Mouse (Mus musculus) megakaryocyte, embryonic 14.5 days (primary cell): ENCODE measurements at regions not wholly inside any gene's neighbourhood (a gene's known extent, or its start where the extent isn't known, plus 50 kb on each side); places are given as distances from the start of the nearest gene placed in this dataset.

Experiments used
- H3K27me3 ChIP-seq: replicated peaks from 2 replicates; pipeline ENCODE3; 2012; ENCODE audit warnings: inconsistent platforms
- H3K36me3 ChIP-seq: replicated peaks from 2 replicates; pipeline ENCODE3; 2012; ENCODE audit warnings: low read length, inconsistent platforms, mixed read lengths
- H3K4me1 ChIP-seq: 2 replicates; pipeline ENCODE4 v1.6.1; 2012; ENCODE audit warnings: inconsistent platforms
- H3K4me3 ChIP-seq: replicated peaks from 2 replicates; pipeline ENCODE3; 2012; ENCODE audit warnings: moderate library complexity, mild to moderate bottlenecking, inconsistent platforms
- H3K9me3 ChIP-seq: 2 replicates; pipeline ENCODE4 v1.6.1; 2012; ENCODE audit warnings: inconsistent platforms
- FLI1 ChIP-seq: IDR thresholded peaks from 2 replicates; pipeline ENCODE4 v1.6.1; 2012; ENCODE audit warnings: low read length, inconsistent platforms, mixed read lengths
- GATA1 ChIP-seq: IDR thresholded peaks from 3 replicates; pipeline ENCODE4 v1.6.1; 2012; ENCODE audit warnings: mixed read lengths, low read length, inconsistent platforms, borderline replicate concordance

DNA sequence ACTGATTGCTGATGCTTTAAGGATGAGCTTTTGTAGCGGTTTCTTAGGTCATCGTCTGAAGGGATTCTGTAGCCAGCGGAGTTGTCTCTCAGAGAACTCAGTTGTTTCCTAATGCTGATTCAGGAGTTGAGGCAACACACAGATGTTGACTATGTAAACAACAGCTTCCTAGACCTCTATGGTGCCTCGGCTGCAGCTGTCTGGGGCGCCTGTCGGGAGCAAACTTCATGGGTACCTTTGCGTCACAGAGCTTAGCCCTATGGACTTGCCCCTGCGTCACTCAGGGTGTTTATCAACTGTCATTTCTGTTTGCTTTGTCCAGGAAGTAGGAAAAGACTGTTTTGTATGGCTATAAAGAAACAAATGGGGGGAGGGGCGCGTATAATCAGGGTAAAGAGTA is 120.5 kb upstream of the Slc35f3 start:
- no peak for TF ChIP-seq FLI1
- TF ChIP-seq GATA1: no peak
- H3K9me3 ChIP-seq: 0 out of 2 replicates have a peak, but pooled peaks cover 7% of the 10 kb centered on the region
- H3K4me1 ChIP-seq: no peaks in the 10 kb centered on the region
- no peak overlapping the region for H3K4me3 ChIP-seq
- no peaks in the 10 kb centered on the region for H3K36me3 ChIP-seq
- no peaks in the 10 kb centered on the region for H3K27me3 ChIP-seq

DNA sequence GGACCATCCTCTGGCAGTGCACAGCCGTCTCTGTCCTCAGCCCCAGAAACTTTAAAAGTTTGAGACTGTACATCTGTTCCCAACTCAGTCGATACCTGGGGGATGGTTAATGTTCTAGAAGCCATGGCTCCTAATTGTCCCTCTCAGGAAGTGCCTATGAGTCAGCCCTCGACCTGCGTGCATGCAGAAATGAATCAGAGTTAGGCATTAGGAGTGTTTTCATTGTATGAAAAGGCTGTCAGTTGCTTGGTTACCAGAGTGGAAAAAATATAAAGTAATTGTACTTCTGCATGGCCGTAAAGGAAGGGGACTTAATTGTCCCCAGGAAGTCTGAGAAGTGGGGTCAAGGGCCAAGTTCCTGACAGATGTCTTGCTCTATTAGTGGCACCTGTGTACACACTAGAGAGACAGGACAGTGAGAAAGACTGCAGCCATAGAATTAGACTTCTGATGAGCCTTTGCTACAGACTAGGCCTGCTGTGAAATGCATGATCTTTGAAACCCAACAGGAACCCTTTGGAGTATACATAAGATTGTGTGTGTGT is 109.5 kb upstream of the Slc35f3 start:
- Histone ChIP-seq H3K4me3 (no peak overlapping the region), H3K27me3 (no peaks in the 10 kb centered on the region), H3K9me3 (peaks cover 17% of the 10 kb centered on the region; the same call in 1 of the 2 replicates), H3K36me3 (no peaks in the 10 kb centered on the region), H3K4me1 (no peaks in the 10 kb centered on the region)
- TF ChIP-seq GATA1 (no peak), FLI1 (no peak)

DNA sequence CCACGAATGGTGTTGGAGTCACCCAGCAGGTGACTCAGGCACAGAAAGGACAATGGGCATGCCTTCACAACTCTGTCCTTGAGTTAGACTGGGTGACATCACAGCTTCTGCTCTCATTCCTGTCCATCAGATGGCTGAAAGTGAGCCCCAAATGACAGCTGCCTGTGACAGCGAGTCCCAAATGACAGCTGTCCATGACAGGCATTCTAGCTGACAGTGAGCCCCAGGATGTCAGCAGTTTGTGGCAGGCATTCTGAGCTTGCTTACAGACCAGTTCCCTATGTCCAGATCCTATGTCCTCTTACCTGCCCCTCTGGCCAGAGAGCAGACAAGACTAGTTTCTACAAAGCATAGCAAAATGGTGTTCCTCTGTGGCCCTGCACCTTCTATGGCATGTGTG is 102.7 kb upstream of the Slc35f3 start:
- Histone ChIP-seq H3K4me1 (no peaks in the 10 kb centered on the region), H3K9me3 (peaks cover 45% of the 10 kb centered on the region), H3K27me3 (no peaks in the 10 kb centered on the region), H3K36me3 (no peaks in the 10 kb centered on the region), H3K4me3 (no peak overlapping the region)
- TF ChIP-seq FLI1 (no peak), GATA1 (no peak)

DNA sequence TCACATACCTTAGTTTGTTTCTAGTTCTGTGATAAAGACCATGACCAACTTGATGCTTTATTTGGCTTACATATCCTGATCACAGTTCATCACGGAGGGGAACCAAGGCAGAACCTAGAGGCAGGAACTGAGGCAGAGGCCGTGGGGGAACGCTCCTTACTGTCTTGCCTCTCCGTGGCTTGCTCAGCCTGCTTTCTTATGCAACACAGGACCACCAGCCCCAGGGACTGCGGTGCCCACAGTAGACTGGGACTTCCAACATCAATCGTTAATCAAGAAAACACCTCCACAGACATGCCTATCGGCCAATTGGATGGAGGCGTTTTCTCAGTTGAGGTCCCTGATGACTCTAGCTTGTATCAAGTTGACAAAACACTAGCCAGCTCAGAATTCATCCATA is 87.8 kb upstream of the Slc35f3 start:
- Histone ChIP-seq H3K9me3 (no peaks in the 10 kb centered on the region), H3K4me1 (no peaks in the 10 kb centered on the region), H3K4me3 (no peak overlapping the region), H3K36me3 (no peaks in the 10 kb centered on the region), H3K27me3 (no peaks in the 10 kb centered on the region)
- TF ChIP-seq FLI1: no peak
- no peak for TF ChIP-seq GATA1

DNA sequence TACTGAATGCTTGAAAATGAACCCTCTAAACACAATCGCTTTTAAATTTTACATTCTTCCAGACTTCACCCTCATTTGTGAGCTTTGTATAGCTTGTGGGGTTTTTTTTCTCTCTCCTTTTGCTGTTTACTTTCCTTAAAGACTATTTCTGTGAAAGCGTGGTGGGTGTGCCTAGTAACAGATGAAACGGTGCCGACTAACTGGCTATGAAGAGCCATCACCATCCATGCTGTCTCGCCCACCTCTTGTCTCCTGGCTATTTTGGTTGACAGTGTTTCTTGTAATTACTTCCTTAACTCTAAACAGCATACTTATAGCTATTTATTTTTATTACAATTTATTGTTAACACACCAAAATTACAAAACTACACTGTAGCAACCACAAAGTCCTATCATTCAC is 85.6 kb upstream of the Slc35f3 start:
- Histone ChIP-seq H3K4me3 (no peak overlapping the region), H3K36me3 (no peaks in the 10 kb centered on the region), H3K4me1 (no peaks in the 10 kb centered on the region), H3K27me3 (no peaks in the 10 kb centered on the region), H3K9me3 (no peaks in the 10 kb centered on the region)
- TF ChIP-seq FLI1: no peak
- TF ChIP-seq GATA1: no peak

DNA sequence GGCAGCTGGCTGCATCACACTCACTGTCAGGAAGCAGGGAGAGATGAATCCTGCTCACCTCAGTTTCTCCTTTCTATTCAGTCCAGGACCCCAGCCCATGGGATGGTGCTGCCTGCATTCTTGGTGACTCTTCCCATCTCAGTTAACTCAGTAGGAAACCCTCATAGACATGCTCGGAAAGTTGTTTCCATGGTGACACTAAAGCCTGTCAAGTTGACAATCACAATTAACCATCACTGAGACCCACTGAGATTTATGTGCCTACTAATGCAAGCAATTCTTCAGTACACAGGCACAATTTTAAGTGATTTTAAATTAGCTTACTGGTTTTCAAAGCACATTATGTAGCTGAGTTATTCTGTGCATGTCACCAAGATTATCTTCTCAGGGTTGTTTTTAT is 83.8 kb upstream of the Slc35f3 start:
- no peak overlapping the region for H3K4me3 ChIP-seq
- no peaks in the 10 kb centered on the region for H3K36me3 ChIP-seq
- no peaks in the 10 kb centered on the region for H3K27me3 ChIP-seq
- no peaks in the 10 kb centered on the region for H3K9me3 ChIP-seq
- TF ChIP-seq FLI1 (no peak), GATA1 (no peak)
- no peaks in the 10 kb centered on the region for H3K4me1 ChIP-seq

DNA sequence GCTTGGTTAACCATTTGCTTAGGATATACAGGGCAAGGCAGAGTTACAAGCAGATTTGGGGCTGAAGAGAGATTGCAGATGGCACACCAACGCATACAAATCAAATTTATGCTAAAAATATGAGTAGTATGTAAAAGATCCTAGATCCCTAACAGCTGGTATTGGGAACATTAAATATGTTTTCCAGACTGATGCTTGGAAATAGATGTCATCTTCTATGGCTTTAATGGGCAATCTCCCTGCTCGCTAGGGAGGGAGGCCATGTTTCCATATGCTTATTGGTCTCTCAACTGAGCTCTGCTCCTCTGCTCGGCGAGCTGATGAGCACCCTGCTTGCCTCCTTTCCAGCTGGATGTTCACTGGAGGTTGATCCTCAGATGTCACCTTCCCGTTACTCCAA is 82.0 kb upstream of the Slc35f3 start:
- H3K27me3 ChIP-seq: no peaks in the 10 kb centered on the region
- TF ChIP-seq GATA1 (no peak), FLI1 (no peak)
- H3K36me3 ChIP-seq: no peaks in the 10 kb centered on the region
- H3K9me3 ChIP-seq: peaks cover 2% of the 10 kb centered on the region; the same call in 1 of the 2 replicates
- no peaks in the 10 kb centered on the region for H3K4me1 ChIP-seq
- no peak overlapping the region for H3K4me3 ChIP-seq

DNA sequence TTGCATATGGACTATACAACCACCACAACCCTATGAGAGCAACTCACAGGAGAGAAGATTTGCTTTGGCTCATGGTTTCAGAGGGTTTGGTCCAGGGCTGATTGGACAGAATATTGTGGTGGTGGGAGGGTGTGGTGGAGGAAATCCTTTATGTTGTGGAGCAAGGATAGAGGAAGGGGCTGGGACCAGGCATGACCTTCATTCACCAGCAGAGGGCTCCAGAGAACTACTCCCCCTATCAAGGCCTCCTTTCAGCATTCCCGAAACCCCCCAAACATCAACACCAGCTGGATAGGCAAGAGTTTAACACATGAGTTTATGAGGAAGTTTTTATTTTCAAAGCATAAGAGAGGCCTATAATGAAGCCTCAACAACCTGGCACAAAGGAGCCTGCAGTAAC is 76.7 kb upstream of the Slc35f3 start:
- Histone ChIP-seq H3K4me3 (no peak overlapping the region), H3K9me3 (peaks cover 4% of the 10 kb centered on the region; the same call in 1 of the 2 replicates), H3K36me3 (no peaks in the 10 kb centered on the region), H3K4me1 (no peaks in the 10 kb centered on the region), H3K27me3 (peaks cover 1% of the 10 kb centered on the region)
- TF ChIP-seq GATA1 (no peak), FLI1 (no peak)

DNA sequence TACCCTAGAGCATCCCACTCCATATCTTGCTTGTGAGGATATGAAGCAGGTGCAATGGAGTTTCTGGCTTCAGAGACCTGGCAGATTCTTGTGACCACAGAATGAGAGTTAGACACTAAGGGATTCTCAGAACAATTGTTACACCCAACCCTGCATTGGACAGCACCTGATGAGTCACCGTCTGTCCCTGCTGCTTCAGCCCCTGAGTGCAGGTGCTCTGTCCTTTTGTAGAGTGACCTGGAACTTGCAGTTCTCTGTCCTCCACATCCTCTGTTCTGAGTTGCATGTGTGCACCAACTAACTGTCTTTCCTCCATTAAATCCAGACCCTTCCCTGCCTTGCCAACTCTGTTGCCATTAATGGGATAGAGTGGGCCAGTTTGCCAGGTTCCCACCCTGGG is 66.6 kb upstream of the Slc35f3 start:
- no peak overlapping the region for H3K4me3 ChIP-seq
- H3K27me3 ChIP-seq: no peaks in the 10 kb centered on the region
- TF ChIP-seq GATA1: no peak
- TF ChIP-seq FLI1: no peak
- no peaks in the 10 kb centered on the region for H3K9me3 ChIP-seq
- H3K4me1 ChIP-seq: no peaks in the 10 kb centered on the region
- no peaks in the 10 kb centered on the region for H3K36me3 ChIP-seq

DNA sequence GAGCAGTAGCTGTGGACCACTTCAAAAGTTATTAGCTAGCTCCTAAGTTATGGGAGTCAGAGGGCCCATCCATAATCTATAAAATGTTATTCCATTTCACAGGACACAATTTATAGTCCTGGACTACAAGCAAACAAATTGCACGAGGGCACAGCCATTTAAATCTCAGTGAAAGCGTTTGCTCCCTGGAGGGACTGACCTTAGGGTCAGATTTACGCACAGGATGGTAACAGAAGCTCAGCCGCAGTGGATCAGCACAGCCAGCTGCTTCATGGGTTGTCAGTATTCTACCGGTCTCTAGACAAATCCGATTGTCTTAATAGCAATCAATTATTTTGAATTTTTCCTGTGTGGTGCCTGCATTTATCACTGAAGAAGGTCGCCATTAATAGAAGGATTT is 65.8 kb upstream of the Slc35f3 start:
- no peaks in the 10 kb centered on the region for H3K4me1 ChIP-seq
- no peaks in the 10 kb centered on the region for H3K27me3 ChIP-seq
- TF ChIP-seq FLI1 (no peak), GATA1 (no peak)
- no peak overlapping the region for H3K4me3 ChIP-seq
- no peaks in the 10 kb centered on the region for H3K9me3 ChIP-seq
- H3K36me3 ChIP-seq: no peaks in the 10 kb centered on the region

DNA sequence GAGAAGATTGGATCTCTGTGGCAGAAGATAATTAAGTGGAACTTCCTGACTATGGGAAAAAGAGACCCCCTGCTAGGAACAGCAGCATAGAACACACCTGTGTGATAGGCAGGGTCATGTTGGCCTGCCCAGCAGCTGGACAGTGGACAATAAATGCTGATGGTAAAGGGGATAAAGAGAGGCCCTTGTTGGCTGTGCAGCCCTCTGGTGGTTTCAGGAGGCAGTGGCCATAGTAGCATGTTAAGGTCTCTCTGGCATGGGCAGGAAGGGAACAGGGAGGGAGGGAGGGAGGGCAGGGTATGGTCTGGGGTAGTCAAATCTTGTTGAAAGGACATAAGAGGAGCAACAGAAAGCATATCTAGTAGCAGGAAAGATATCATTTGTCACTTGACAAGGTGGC is 58.7 kb upstream of the Slc35f3 start:
- Histone ChIP-seq H3K36me3 (no peaks in the 10 kb centered on the region), H3K4me3 (no peak overlapping the region), H3K9me3 (no peaks in the 10 kb centered on the region), H3K4me1 (no peaks in the 10 kb centered on the region), H3K27me3 (peaks cover 2% of the 10 kb centered on the region)
- TF ChIP-seq FLI1 (no peak), GATA1 (no peak)
